Mouse (Mus musculus): ENCODE results near the gene Atp2b2.
A peak's percentile ranks its signal among the peaks of the same experiment; 100 is the strongest.

Atp2b2 gene

DNA sequence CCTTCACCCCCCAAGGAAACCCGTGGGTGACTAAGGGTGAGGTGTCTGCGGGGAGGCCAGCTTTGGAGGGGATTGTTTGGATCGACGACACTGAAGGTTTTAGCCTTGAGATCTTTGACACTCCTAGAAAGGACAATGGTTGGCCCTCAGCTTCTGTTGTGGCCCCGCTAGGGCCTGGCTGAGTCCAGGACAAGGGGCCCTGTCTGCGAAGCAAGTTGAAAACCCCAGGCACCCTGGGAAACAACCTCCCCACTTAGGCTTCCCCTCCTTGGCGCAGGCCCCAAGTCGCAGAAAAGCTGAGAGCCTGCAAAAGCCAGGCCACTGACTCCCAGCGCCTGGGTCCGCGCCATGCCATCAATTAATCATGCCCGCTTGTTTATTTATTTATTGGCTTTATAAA is at the start of gene Atp2b2:
Atp2b2 (minus strand) TSS at position 282 of the 400 bp plus-strand sequence.
- DNase-seq (ENCODE audit: low read depth): no peak

DNA sequence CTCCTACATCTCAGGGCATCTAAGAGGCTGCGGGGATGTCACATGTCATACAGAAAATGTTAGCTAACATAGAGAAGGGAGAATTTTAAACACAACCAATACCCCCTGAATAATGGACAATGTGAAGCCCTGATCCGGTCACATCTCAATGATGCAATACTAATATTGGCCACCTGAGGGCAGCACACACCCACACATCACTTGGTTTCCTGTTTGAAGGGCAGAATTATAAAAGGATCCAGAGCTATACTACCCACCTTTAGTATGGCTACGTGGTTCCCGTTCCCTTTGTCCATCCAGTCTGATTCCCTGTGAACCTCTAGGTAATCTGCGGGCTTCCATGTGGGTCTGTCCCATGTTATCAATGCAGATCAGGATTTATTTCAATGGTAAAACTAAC is 47.2 kb upstream of the Atp2b2 start:
- DNase-seq (ENCODE audit: low read depth): peak; percentile 82

GRCm38 (mm10) chr6:114087106-114087505 is 44.7 kb upstream of the Atp2b2 start:
- peak; percentile 62 for DNase-seq (ENCODE audit: low read depth)

DNA sequence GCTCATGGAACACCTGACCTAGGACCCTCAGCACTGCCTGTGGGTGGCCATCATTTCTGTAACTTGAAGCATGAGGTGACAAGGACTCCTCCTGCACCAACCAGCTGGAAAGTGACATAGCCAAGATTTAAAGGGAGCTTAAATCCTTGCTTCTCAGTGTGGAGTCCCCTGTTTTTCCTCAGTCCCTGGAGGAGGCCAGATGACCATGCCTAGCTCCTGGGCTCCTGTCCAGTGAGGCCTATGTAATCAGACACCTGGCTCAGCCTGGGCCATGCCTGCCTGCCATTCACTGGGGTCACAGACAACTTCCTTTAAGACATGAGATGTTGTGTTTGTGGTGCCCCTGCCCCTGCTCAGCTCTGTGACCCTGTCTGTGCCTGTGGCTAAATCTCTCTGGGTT is 36.1 kb upstream of the Atp2b2 start:
- no peak for DNase-seq (ENCODE audit: low read depth)

GRCm38 (mm10) chr6:114076560-114076959 is 34.1 kb upstream of the Atp2b2 start:
- peak; percentile 6 for DNase-seq (ENCODE audit: low read depth)

- no peak for DNase-seq (ENCODE audit: low read depth)
Observed at GRCm38 (mm10) chr6:114076061-114076460, 33.6 kb upstream of the Atp2b2 start.

DNA sequence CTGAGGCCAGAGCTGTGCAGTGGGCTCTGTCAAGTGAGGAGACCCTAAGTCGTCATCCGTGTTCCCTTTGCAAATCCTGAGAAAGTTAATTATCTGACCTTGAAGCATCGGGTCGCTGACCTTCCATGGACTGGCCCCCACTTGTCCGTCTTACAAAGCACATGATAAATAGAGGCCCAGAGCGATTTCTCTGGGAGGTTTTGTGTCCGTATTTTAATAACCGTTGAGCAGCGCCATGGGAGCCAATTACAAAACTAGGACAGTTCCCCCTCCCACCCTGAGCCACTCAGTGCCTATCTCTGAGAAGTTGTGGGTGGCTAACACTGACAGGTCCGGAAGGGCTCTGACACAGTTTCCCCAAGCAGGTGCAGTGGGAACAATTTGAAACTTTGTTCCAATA is 32.5 kb upstream of the Atp2b2 start:
- no peak for DNase-seq (ENCODE audit: low read depth)

GRCm38 (mm10) chr6:114074256-114074655 is 31.8 kb upstream of the Atp2b2 start:
- DNase-seq (ENCODE audit: low read depth): no peak

DNA sequence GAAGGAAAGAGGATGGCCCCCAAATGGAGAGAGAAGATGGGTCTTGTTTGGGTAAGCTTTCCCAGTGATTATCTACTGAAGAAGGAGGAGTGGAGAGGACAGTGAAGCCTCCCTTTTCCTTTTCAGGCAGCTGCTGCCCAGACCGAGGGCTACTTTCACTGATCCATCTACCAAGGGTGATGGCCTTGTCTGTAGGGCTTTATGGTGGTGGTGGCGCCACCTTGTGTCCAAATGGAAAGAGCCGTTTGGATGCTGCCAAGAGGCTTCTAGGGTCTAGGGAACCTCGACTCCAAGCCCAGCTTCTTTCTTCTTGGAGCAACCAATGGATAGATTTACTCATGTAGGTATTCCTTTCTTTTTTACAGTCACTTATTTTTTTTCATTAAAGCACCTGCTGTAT is 29.2 kb upstream of the Atp2b2 start:
- DNase-seq (ENCODE audit: low read depth): peak; percentile 74

GRCm38 (mm10) chr6:114063100-114063499 is 20.7 kb upstream of the Atp2b2 start:
- no peak for DNase-seq (ENCODE audit: low read depth)

GRCm38 (mm10) chr6:114062688-114063087 is 20.3 kb upstream of the Atp2b2 start:
- no peak for DNase-seq (ENCODE audit: low read depth)

- no peak for DNase-seq (ENCODE audit: low read depth)
Observed at GRCm38 (mm10) chr6:114059206-114059605, 16.8 kb upstream of the Atp2b2 start.

GRCm38 (mm10) chr6:114058030-114058808 is 15.8 kb upstream of the Atp2b2 start:
- DNase-seq (ENCODE audit: low read depth): no peak

DNA sequence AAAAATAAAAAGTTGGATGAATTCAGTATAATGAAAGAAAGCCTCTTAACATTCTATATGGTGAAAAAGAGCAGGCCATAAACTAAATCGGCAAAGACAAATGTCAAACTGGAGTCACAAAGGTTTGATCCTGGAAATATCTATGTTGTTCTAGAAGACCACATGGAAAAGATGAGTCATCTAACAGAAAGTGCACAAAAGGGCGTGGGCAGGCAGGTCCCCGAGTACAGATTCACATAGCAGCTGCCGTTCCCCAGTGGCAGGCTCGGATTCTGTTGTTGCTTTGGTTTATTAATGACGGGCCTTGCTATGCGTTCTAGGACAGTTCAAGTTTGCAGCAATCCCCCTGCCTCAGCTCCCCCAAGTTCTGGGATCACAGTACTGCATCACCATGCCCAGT is 12.9 kb upstream of the Atp2b2 start:
- DNase-seq (ENCODE audit: low read depth): no peak

DNA sequence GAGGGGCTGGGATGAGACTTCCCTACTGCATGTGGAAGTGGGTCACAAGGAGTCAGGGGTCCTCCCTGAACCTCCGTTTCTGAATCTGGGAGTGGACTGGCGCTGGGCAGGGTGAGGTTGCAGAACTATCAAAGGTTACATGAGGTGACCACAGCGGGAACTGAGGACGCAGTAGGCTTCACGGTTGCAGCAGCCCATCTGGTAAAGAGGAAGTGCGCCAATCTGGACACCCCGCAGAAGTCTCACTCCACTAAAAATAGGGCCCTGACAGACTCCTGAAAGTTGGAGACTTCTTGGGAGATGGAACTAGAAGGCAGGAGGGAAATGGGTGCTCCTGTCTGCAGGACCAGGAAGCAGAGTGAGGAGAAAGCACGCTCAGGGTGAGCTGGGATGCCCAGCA is 2.5 kb upstream of the Atp2b2 start:
- no peak for DNase-seq (ENCODE audit: low read depth)

DNA sequence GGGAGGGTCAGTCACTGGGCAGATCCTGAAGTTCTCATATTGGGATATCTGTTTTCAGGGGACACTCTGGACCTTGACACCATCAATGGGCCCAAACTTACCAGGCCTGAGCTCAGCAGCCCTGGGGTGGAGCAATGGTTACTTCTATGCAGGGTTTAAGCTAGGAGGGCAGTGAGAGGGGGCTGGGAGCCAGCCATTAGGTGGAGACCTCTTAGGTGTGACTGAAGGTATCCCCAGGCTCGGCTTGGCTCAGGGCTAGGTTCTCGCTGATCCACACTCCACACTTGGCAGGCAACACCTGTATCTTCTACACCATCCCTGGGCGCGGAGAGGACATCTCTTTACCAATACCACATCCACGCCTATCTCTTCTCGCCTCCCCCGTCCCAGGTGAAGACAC is 423 bp upstream of the Atp2b2 start:
- no peak for DNase-seq (ENCODE audit: low read depth)

GRCm38 (mm10) chr6:114041911-114042284 is 515 bp downstream of the Atp2b2 start:
- no peak for DNase-seq (ENCODE audit: low read depth)

- DNase-seq (ENCODE audit: low read depth): no peak
Observed at GRCm38 (mm10) chr6:114041097-114041910, 1.1 kb downstream of the Atp2b2 start.

DNA sequence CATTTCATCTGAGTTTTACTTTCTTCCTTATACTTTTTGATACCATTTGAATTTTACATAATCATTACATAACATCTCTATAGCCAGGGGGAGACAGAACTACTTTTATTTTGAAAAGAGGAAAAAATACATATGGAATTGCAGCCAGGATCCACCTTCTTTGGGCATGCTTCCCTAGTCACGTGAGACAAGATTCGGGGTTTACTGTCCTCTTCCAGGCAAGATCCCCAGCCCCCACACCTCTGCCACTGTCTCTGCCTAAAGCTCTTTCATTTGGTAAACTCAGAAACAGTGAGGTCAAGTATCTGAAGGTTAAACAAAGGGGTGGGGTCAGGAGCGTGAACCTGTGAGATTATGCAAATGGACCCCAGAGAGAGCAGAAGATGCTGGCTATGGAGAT is 6.7 kb downstream of the Atp2b2 start:
- no peak for DNase-seq (ENCODE audit: low read depth)

GRCm38 (mm10) chr6:114032822-114033221 is 9.6 kb downstream of the Atp2b2 start:
- DNase-seq (ENCODE audit: low read depth): no peak

DNA sequence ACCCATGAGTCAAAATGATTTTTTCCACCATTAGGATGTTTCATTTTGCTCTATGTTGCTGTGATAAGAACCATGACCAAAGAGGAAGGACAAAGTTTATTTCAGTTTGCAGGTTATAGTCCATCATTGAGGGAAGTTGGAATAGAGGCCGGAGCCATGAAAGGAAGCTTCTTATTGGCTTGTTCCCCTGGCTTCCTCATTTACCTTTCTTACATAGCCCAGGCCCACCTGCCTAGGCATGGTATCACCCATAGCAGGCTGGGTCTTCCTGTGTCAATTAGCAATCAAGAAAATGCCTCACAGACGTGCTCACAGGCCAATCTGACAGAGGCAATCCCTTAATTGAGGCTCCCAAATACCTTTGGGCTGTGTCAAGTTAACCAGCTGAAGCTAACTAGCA is 18.6 kb downstream of the Atp2b2 start:
- no peak for DNase-seq (ENCODE audit: low read depth)

DNA sequence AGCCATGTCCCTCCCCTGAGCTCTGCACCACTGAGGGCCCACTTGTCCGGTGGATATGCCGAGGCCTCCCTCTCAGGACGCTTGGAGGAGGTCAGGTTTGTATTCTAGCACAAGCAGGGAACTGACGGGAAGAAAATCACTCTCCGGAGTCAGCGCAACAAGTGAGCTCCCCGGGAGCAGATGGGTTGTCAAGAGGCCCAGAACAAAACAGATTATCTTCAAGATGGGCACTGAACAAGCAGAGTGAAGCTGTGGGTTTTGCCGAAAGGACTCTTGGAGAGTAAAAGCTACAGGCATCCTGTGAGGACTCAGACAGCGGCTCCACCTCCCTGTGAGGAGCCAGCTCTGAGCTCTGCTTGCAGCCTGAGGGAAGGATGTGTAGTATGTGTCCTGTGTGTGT is 20.3 kb downstream of the Atp2b2 start:
- DNase-seq (ENCODE audit: low read depth): no peak

DNA sequence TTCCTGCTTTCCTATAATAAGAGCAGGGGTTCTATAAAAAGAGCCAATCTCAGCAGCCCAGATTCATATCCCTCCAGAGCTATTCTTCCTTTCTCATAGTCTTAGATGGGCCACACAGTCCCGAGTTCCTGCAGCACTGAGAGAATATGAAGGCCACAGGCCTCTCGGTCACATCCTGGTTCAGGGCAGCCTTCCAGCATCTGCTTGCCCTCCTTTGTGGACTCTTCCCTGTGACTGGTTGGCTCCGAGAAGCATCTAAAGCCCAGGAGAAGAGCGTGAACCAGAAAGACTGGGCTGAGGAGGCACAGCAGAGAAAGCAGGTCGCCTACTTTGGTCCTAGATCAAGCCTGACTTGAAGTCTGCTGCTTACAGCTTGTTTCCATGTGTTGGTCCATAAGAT is 28.6 kb downstream of the Atp2b2 start:
- no peak for DNase-seq (ENCODE audit: low read depth)

Data from NIH3T3 (cell line).